Mouse (Mus musculus): ENCODE data around the gene Osm. TPM values are rescaled to one million over a fixed set of nuclear protein-coding genes. Genes with fewer than 3 reads are reported as not detected.
A peak's percentile ranks its signal among the peaks of the same experiment; 100 is the strongest.

The Osm gene
- total and polyA plus RNA-seq, 3 experiments = 11.0 to 15.1 (median 12.5) TPM

DNA sequence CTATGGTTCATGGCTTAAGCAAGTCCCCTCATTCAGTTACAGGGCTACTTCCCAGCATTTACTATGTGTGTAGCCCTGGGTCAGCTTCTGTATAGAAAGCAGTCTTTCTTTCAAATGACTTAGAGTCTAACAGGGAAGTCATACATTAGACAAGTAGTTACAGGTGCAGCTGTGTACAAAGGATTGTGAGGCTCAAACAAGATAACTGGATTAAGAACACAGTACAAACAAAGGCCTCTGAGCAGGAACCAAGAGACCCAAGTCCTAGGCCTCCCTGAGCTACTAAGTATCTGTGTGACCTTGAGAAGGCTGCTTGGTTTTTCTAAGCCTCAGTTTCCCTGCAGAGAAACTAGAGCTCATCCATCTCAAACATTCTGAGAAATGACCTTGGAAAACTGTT is 42.8 kb upstream of the Osm start:
- no peaks in the 10 kb centered on the region for H3K9me3 ChIP-seq (replicated peaks; ENCODE audit: low read length)
- in situ Hi-C loops (cut with MboI; ENCODE audit: low pct_ligation_motif_present, low pct_unique_long_range_greater_than_20kb, low sequenced_read_pairs) = no loop called here
- no peak overlapping the region for H3K27ac ChIP-seq (ENCODE audit: insufficient read depth, low read depth)
- H3K27me3 ChIP-seq (replicated peaks) = no peaks in the 10 kb centered on the region
- no peak overlapping the region for H3K4me3 ChIP-seq (replicated peaks in 1 of 3; ENCODE audit: low read depth in 2 of 3, low read length in 2 of 3, poor library complexity in 1 of 3)
- no peak overlapping the region for H3K4me2 ChIP-seq (ENCODE audit: insufficient read depth, low read depth, poor library complexity, severe bottlenecking)
- TF ChIP-seq USF2 (conservative IDR thresholded peaks at IDR 0.05; ENCODE audit: low read depth, low read length) (no peak), MXI1 (IDR thresholded peaks at IDR 0.05; ENCODE audit: low read depth, low read length) (no peak)
- peaks cover 41 to 96% of the 10 kb centered on the region in 2 experiments for H3K4me1 ChIP-seq (ENCODE audit: control insufficient read depth in 1 of 2, insufficient read depth in 2 of 2)
- H3K36me3 ChIP-seq (replicated peaks in 1 of 2; ENCODE audit: control insufficient read depth in 1 of 2, insufficient read depth in 1 of 2, low read length in 1 of 2) = peaks cover 0 to 41% of the 10 kb centered on the region in 2 experiments
- H3K9ac ChIP-seq (ENCODE audit: insufficient read depth, low read depth) = no peak overlapping the region
- no peak for DNase-seq (ENCODE audit: extremely low read depth)
- H3K79me2 ChIP-seq (replicated peaks; ENCODE audit: control insufficient read depth, extremely low read depth, insufficient read depth, poor library complexity, severe bottlenecking) = peaks cover 15% of the 10 kb centered on the region
- dilution Hi-C loops (cut with MboI; ENCODE audit: extremely low pct_ligation_motif_present, extremely low pct_unique_long_range_greater_than_20kb, low sequenced_read_pairs) = no loop called here

DNA sequence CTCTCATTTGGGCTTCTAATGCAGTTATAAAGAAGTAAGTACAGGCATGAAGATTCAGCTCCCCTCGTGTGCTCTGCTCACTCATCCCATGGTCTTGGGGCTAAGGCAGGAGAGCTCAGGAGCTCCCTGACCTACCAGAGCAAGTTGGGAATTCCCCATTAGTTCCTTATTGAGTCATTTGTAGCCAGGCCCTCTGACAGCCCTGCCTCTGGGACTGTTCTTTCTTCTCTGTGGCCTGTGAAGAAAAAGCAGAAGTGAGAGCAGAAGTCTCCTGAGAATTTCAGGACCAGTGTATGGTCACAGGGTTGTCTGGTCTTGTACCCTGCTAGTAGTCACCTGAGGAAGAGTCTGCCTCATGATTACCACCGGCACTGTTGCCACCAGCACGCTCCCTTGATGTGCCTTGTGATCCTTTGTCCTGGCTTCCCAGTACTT is 40.6 kb upstream of the Osm start:
- Histone ChIP-seq H3K27me3 (replicated peaks) (no peaks in the 10 kb centered on the region), H3K79me2 (replicated peaks; ENCODE audit: control insufficient read depth, extremely low read depth, insufficient read depth, poor library complexity, severe bottlenecking) (peaks cover 15% of the 10 kb centered on the region), H3K9ac (ENCODE audit: insufficient read depth, low read depth) (peak overlapping the region; percentile 44), H3K4me1 (ENCODE audit: control insufficient read depth in 1 of 2, insufficient read depth in 2 of 2) (peaks cover 45 to 98% of the 10 kb centered on the region in 2 experiments), H3K4me3 (replicated peaks in 1 of 3; ENCODE audit: low read depth in 2 of 3, low read length in 2 of 3, poor library complexity in 1 of 3) (no peak overlapping the region), H3K4me2 (ENCODE audit: insufficient read depth, low read depth, poor library complexity, severe bottlenecking) (peak overlapping the region; percentile 79), H3K27ac (ENCODE audit: insufficient read depth, low read depth) (peak overlapping the region; percentile 94), H3K9me3 (replicated peaks; ENCODE audit: low read length) (no peaks in the 10 kb centered on the region), H3K36me3 (replicated peaks in 1 of 2; ENCODE audit: control insufficient read depth in 1 of 2, insufficient read depth in 1 of 2, low read length in 1 of 2) (peaks cover 0 to 31% of the 10 kb centered on the region in 2 experiments)
- dilution Hi-C loops (cut with MboI; ENCODE audit: extremely low pct_ligation_motif_present, extremely low pct_unique_long_range_greater_than_20kb, low sequenced_read_pairs) = no loop called here
- DNase-seq (ENCODE audit: extremely low read depth) = peak; percentile 100
- in situ Hi-C loops (cut with MboI; ENCODE audit: low pct_ligation_motif_present, low pct_unique_long_range_greater_than_20kb, low sequenced_read_pairs) = no loop called here
- TF ChIP-seq CTCF (conservative IDR thresholded peaks at IDR 0.05 in 1 of 2, IDR thresholded peaks at IDR 0.05 in 1 of 2; ENCODE audit: low read depth in 2 of 2, low read length in 2 of 2) = no peak
- peak; percentile 3 for TF ChIP-seq RAD21 (IDR thresholded peaks at IDR 0.05; ENCODE audit: low read depth, low read length)
- peak; percentile 98 for TF ChIP-seq TCF12 (IDR thresholded peaks at IDR 0.05; ENCODE audit: low read depth, low read length)
- peak; percentile 8; the same call in 1 of the 2 replicates for TF ChIP-seq USF1 (IDR thresholded peaks at IDR 0.05; ENCODE audit: low read depth, low read length)
- TF ChIP-seq CHD1 (IDR thresholded peaks at IDR 0.05; ENCODE audit: low read depth, low read length) = peak; percentile 91
- TF ChIP-seq EP300 (IDR thresholded peaks at IDR 0.05; ENCODE audit: low read length) = peak; percentile 100
- peak; percentile 100 for TF ChIP-seq BHLHE40 (IDR thresholded peaks at IDR 0.05; ENCODE audit: low read depth, low read length)
- peak; percentile 54; the same call in 1 of the 2 replicates for TF ChIP-seq ELF1 (IDR thresholded peaks at IDR 0.05; ENCODE audit: low read depth, low read length)
- TF ChIP-seq USF2 (conservative IDR thresholded peaks at IDR 0.05; ENCODE audit: low read depth, low read length) = 0 out of 2 replicates have a peak, but pooled peaks have one; percentile 5
- peak; percentile 56 for TF ChIP-seq ZNF384 (IDR thresholded peaks at IDR 0.05; ENCODE audit: low read depth, low read length)
- peak; percentile 73 for TF ChIP-seq UBTF (IDR thresholded peaks at IDR 0.05; ENCODE audit: low read depth, low read length)
- no peak for TF ChIP-seq ZC3H11A (IDR thresholded peaks at IDR 0.05; ENCODE audit: low read depth, low read length)
- TF ChIP-seq MAX (IDR thresholded peaks at IDR 0.05; ENCODE audit: low read length) = peak; percentile 90
- TF ChIP-seq MXI1 (IDR thresholded peaks at IDR 0.05; ENCODE audit: low read depth, low read length) = peak; percentile 79
- 0 out of 2 replicates have a peak, but pooled peaks have one; percentile 38 for TF ChIP-seq NRF1 (IDR thresholded peaks at IDR 0.05; ENCODE audit: low read depth, low read length)
- peak; percentile 96 for TF ChIP-seq CHD2 (IDR thresholded peaks at IDR 0.05; ENCODE audit: low read length)
- TF ChIP-seq MEF2A (IDR thresholded peaks at IDR 0.05; ENCODE audit: borderline replicate concordance, low read depth, low read length) = peak; percentile 97
- peak; percentile 100 for TF ChIP-seq RCOR1 (conservative IDR thresholded peaks at IDR 0.05; ENCODE audit: low read depth, low read length)
- peak; percentile 91 for TF ChIP-seq SIN3A (IDR thresholded peaks at IDR 0.05; ENCODE audit: low read length)
- TF ChIP-seq E2F4 (IDR thresholded peaks at IDR 0.05; ENCODE audit: insufficient replicate concordance, low read depth, low read length) = no peak
- TF ChIP-seq POLR2A (IDR thresholded peaks at IDR 0.05; ENCODE audit: low read depth, low read length) = peak; percentile 71
- TF ChIP-seq ZKSCAN1 (IDR thresholded peaks at IDR 0.05; ENCODE audit: borderline replicate concordance, low read depth, low read length) = no peak
- TF ChIP-seq ZMIZ1 (IDR thresholded peaks at IDR 0.05; ENCODE audit: low read depth, low read length) = peak; percentile 83
- TF ChIP-seq PAX5 (IDR thresholded peaks at IDR 0.05; ENCODE audit: low read length) = no peak
- TF ChIP-seq KAT2A (IDR thresholded peaks at IDR 0.05; ENCODE audit: insufficient replicate concordance, low read length) = peak; percentile 71
- peak; percentile 92 for TF ChIP-seq MAZ (IDR thresholded peaks at IDR 0.05; ENCODE audit: low read depth, low read length)
- TF ChIP-seq POLR2AphosphoS2 (IDR thresholded peaks at IDR 0.05; ENCODE audit: low read depth, low read length) = 0 out of 2 replicates have a peak, but pooled peaks have one; percentile 42
- TF ChIP-seq TBP (conservative IDR thresholded peaks at IDR 0.05; ENCODE audit: low read depth, low read length) = peak; percentile 72; the same call in 1 of the 2 replicates
- peak; percentile 100 for TF ChIP-seq IRF4 (IDR thresholded peaks at IDR 0.05; ENCODE audit: low read depth, low read length)
- TF ChIP-seq SMC3 (IDR thresholded peaks at IDR 0.05; ENCODE audit: low read depth, low read length) = no peak; the same call in none of the 2 replicates
- peak; percentile 97 for TF ChIP-seq MYC (IDR thresholded peaks at IDR 0.05; ENCODE audit: low read depth, low read length)
- peak; percentile 60 for TF ChIP-seq NELFE (IDR thresholded peaks at IDR 0.05; ENCODE audit: low read depth, low read length)
- peak; percentile 64 for TF ChIP-seq MAFK (IDR thresholded peaks at IDR 0.05; ENCODE audit: insufficient replicate concordance, low read length)
